Mouse (Mus musculus): ENCODE results near the gene Hist4h4. TPM values are rescaled to one million over a fixed set of nuclear protein-coding genes. Genes with fewer than 3 reads are reported as not detected.

Gene Hist4h4
- polyA plus RNA-seq, 1 experiment = not detected

GRCm38 (mm10) chr6:136808631-136809046 is 4.4 kb upstream of the Hist4h4 start:
- no peak for TF ChIP-seq POLR2A (IDR thresholded peaks at IDR 0.05; ENCODE audit: insufficient read depth, low read depth, low read length)
- no peak for TF ChIP-seq CTCF (IDR thresholded peaks at IDR 0.05; ENCODE audit: insufficient read depth, low read depth, low read length)

GRCm38 (mm10) chr6:136808014-136808417 is 3.8 kb upstream of the Hist4h4 start, which contains the start of gene H2afj:
Gene H2afj, plus strand, starts transcription at chr6:136808244.
- WGBS = under 1% methylated on average over 34 of the region's 34 CpGs
- Histone ChIP-seq H3K27ac (ENCODE audit: insufficient read depth, low read depth, low read length) (peak within 1 kb of the TSS; percentile 60), H3K4me1 (ENCODE audit: control insufficient read depth, insufficient read depth, low read length) (peaks cover 11% of the 10 kb centered on the region; the same call in 1 of the 2 replicates), H3K4me3 (ENCODE audit: insufficient read depth, low read depth, low read length) (peak within 1 kb of the TSS; percentile 80)
- TF ChIP-seq POLR2A (IDR thresholded peaks at IDR 0.05; ENCODE audit: insufficient read depth, low read depth, low read length) (peak; percentile 31; the same call in 1 of the 2 replicates), CTCF (IDR thresholded peaks at IDR 0.05; ENCODE audit: insufficient read depth, low read depth, low read length) (no peak)

More at GRCm38 (mm10) chr6:136808631-136809046, 4.4 kb upstream of the Hist4h4 start:
- WGBS = under 1% methylated on average over 28 of the region's 28 CpGs
- Histone ChIP-seq H3K4me1 (ENCODE audit: control insufficient read depth, insufficient read depth, low read length) (peaks cover 11% of the 10 kb centered on the region; the same call in 1 of the 2 replicates), H3K4me3 (ENCODE audit: insufficient read depth, low read depth, low read length) (peak overlapping the region; percentile 80), H3K27ac (ENCODE audit: insufficient read depth, low read depth, low read length) (no peak overlapping the region)

GRCm38 (mm10) chr6:136807395-136808013 is 3.3 kb upstream of the Hist4h4 start:
- H3K4me1 ChIP-seq (ENCODE audit: control insufficient read depth, insufficient read depth, low read length) = peaks cover 11% of the 10 kb centered on the region; the same call in 1 of the 2 replicates
- peak overlapping the region; percentile 60 for H3K27ac ChIP-seq (ENCODE audit: insufficient read depth, low read depth, low read length)
- 39% methylated on average over 18 of the region's 18 CpGs for WGBS
- TF ChIP-seq CTCF (IDR thresholded peaks at IDR 0.05; ENCODE audit: insufficient read depth, low read depth, low read length) (no peak), POLR2A (IDR thresholded peaks at IDR 0.05; ENCODE audit: insufficient read depth, low read depth, low read length) (no peak)
- peak overlapping the region; percentile 23; the same call in 1 of the 2 replicates for H3K4me3 ChIP-seq (ENCODE audit: insufficient read depth, low read depth, low read length)

GRCm38 (mm10) chr6:136806819-136807218 is 2.6 kb upstream of the Hist4h4 start:
- TF ChIP-seq CTCF (IDR thresholded peaks at IDR 0.05; ENCODE audit: insufficient read depth, low read depth, low read length) = no peak
- TF ChIP-seq POLR2A (IDR thresholded peaks at IDR 0.05; ENCODE audit: insufficient read depth, low read depth, low read length) = no peak
- WGBS = 76% methylated on average over 5 of the region's 5 CpGs
- no peak overlapping the region for H3K27ac ChIP-seq (ENCODE audit: insufficient read depth, low read depth, low read length)
- H3K4me1 ChIP-seq (ENCODE audit: control insufficient read depth, insufficient read depth, low read length) = peaks cover 11% of the 10 kb centered on the region; the same call in 1 of the 2 replicates
- H3K4me3 ChIP-seq (ENCODE audit: insufficient read depth, low read depth, low read length) = no peak overlapping the region

- Histone ChIP-seq H3K4me3 (ENCODE audit: insufficient read depth, low read depth, low read length) (no peak overlapping the region), H3K4me1 (ENCODE audit: control insufficient read depth, insufficient read depth, low read length) (peaks cover 11% of the 10 kb centered on the region; the same call in 1 of the 2 replicates), H3K27ac (ENCODE audit: insufficient read depth, low read depth, low read length) (no peak overlapping the region)
- TF ChIP-seq POLR2A (IDR thresholded peaks at IDR 0.05; ENCODE audit: insufficient read depth, low read depth, low read length) = no peak
- TF ChIP-seq CTCF (IDR thresholded peaks at IDR 0.05; ENCODE audit: insufficient read depth, low read depth, low read length) = no peak
- WGBS = 71% methylated on average over 1 of the region's 1 CpGs
These were observed 1.2 kb upstream of the Hist4h4 start for GRCm38 (mm10) chr6:136805409-136805775.

GRCm38 (mm10) chr6:136804705-136805408 is 642 bp upstream of the Hist4h4 start:
- TF ChIP-seq POLR2A (IDR thresholded peaks at IDR 0.05; ENCODE audit: insufficient read depth, low read depth, low read length) = no peak
- TF ChIP-seq CTCF (IDR thresholded peaks at IDR 0.05; ENCODE audit: insufficient read depth, low read depth, low read length) = no peak
- Histone ChIP-seq H3K4me1 (ENCODE audit: control insufficient read depth, insufficient read depth, low read length) (peaks cover 11% of the 10 kb centered on the region; the same call in 1 of the 2 replicates), H3K4me3 (ENCODE audit: insufficient read depth, low read depth, low read length) (no peak overlapping the region), H3K27ac (ENCODE audit: insufficient read depth, low read depth, low read length) (peak overlapping the region; percentile 40; the same call in 1 of the 2 replicates)
- 18% methylated on average over 9 of the region's 9 CpGs for WGBS

GRCm38 (mm10) chr6:136803093-136803738 is 999 bp downstream of the Hist4h4 start:
- 17% methylated on average over 12 of the region's 12 CpGs for WGBS
- Histone ChIP-seq H3K4me1 (ENCODE audit: control insufficient read depth, insufficient read depth, low read length) (peaks cover 4% of the 10 kb centered on the region; the same call in 1 of the 2 replicates), H3K27ac (ENCODE audit: insufficient read depth, low read depth, low read length) (peak overlapping the region; percentile 23; the same call in 1 of the 2 replicates), H3K4me3 (ENCODE audit: insufficient read depth, low read depth, low read length) (peak overlapping the region; percentile 56)
- TF ChIP-seq CTCF (IDR thresholded peaks at IDR 0.05; ENCODE audit: insufficient read depth, low read depth, low read length) (no peak), POLR2A (IDR thresholded peaks at IDR 0.05; ENCODE audit: insufficient read depth, low read depth, low read length) (no peak)

- Histone ChIP-seq H3K27ac (ENCODE audit: insufficient read depth, low read depth, low read length) (no peak overlapping the region), H3K4me3 (ENCODE audit: insufficient read depth, low read depth, low read length) (no peak overlapping the region), H3K4me1 (ENCODE audit: control insufficient read depth, insufficient read depth, low read length) (no peaks in the 10 kb centered on the region)
- TF ChIP-seq CTCF (IDR thresholded peaks at IDR 0.05; ENCODE audit: insufficient read depth, low read depth, low read length) (no peak), POLR2A (IDR thresholded peaks at IDR 0.05; ENCODE audit: insufficient read depth, low read depth, low read length) (no peak)
- 91% methylated on average over 6 of the region's 6 CpGs for WGBS
These were observed 2.9 kb downstream of the Hist4h4 start for GRCm38 (mm10) chr6:136801274-136801673.

Data from olfactory bulb, adult 2 months (tissue).